Mouse (Mus musculus) MEL (cell line): ENCODE measurements at regions not wholly inside any gene's neighbourhood (a gene's known extent, or its start where the extent isn't known, plus 50 kb on each side); places are given as distances from the start of the nearest gene placed in this dataset.

Source experiments
- CTCF ChIP-seq, 3 experiments: IDR thresholded peaks in 2 of 3; conservative IDR thresholded peaks in 1 of 3; 2 replicates each; pipeline ENCODE4 v1.5.1; 2011 to 2012; ENCODE audit warnings: low read length in 3 of 3, low read depth in 2 of 3, mild to moderate bottlenecking in 2 of 3, improper control_type of control experiment in 1 of 3, inconsistent platforms in 1 of 3, mixed read lengths in 1 of 3, moderate library complexity in 1 of 3; ENCODE audit not compliant: control insufficient read depth in 1 of 3, insufficient read depth in 1 of 3, poor library complexity in 1 of 3, severe bottlenecking in 1 of 3
- GABPA ChIP-seq: IDR thresholded peaks from 2 replicates; pipeline ENCODE4 v1.6.1; 2012; ENCODE audit warnings: low read depth, mild to moderate bottlenecking, inconsistent platforms, low read length, improper control_type of control experiment, moderate library complexity
- MYC ChIP-seq: IDR thresholded peaks from 2 replicates; pipeline ENCODE4 v1.6.1; 2011; ENCODE audit warnings: low read depth, mild to moderate bottlenecking, low read length, improper control_type of control experiment, moderate library complexity
- POLR2A ChIP-seq, 2 experiments: IDR thresholded peaks; 2 replicates each; pipeline ENCODE4 v1.6.1; 2011 to 2012; ENCODE audit warnings: low read length in 2 of 2, mild to moderate bottlenecking in 2 of 2, control low read depth in 1 of 2, improper control_type of control experiment in 1 of 2, low read depth in 1 of 2, moderate library complexity in 1 of 2; ENCODE audit not compliant: control insufficient read depth in 1 of 2, insufficient read depth in 1 of 2, poor library complexity in 1 of 2
- SIN3A ChIP-seq: IDR thresholded peaks from 2 replicates; pipeline ENCODE4 v1.6.1; 2012; ENCODE audit warnings: low read length, improper control_type of control experiment, inconsistent platforms
- TCF12 ChIP-seq: IDR thresholded peaks from 2 replicates; pipeline ENCODE4 v1.6.1; 2014; ENCODE audit warnings: low read depth, mild to moderate bottlenecking, inconsistent platforms, low read length, improper control_type of control experiment, moderate library complexity

- TF ChIP-seq CTCF (IDR thresholded peaks at IDR 0.05 in 2 of 3, conservative IDR thresholded peaks at IDR 0.05 in 1 of 3; ENCODE audit: control insufficient read depth in 1 of 3, insufficient read depth in 1 of 3, low read depth in 2 of 3, low read length in 3 of 3, poor library complexity in 1 of 3, severe bottlenecking in 1 of 3) (no peak), MYC (no peak), TCF12 (no peak), GABPA (no peak), POLR2A (IDR thresholded peaks at IDR 0.05; ENCODE audit: control insufficient read depth in 1 of 2, insufficient read depth in 1 of 2, low read depth in 1 of 2, low read length in 2 of 2, poor library complexity in 1 of 2) (no peak), SIN3A (no peak)
Measured at GRCm38 (mm10) chr6:31637371-31638052, 73.7 kb upstream of the Podxl start.
